Mouse (Mus musculus) C2C12 (cell line): ENCODE data around the gene Cog1. TPM values are rescaled to one million over a fixed set of nuclear protein-coding genes. Genes with fewer than 3 reads are reported as not detected.

ENCODE experiments used
- H3K27me3 ChIP-seq: one replicate; pipeline ENCODE4 v1.6.1; 2011; ENCODE audit not compliant: control insufficient read depth, insufficient read depth, insufficient read length
- H3K36me3 ChIP-seq: one replicate; pipeline ENCODE4 v1.6.1; 2011; ENCODE audit not compliant: control insufficient read depth, insufficient read depth
- H3K4me3 ChIP-seq: one replicate; pipeline ENCODE4 v1.5.1; 2011; ENCODE audit warnings: mild to moderate bottlenecking, control low read depth; ENCODE audit not compliant: poor library complexity, insufficient read depth, severe bottlenecking
- H3K79me2 ChIP-seq: one replicate; pipeline ENCODE4 v1.6.1; 2011; ENCODE audit not compliant: control insufficient read depth, insufficient read depth
- H3K79me3 ChIP-seq: one replicate; pipeline ENCODE4 v1.6.1; 2011; ENCODE audit warnings: low read depth, control low read depth
- H3ac ChIP-seq: one replicate; pipeline ENCODE3; 2011; ENCODE audit warnings: low read depth; ENCODE audit not compliant: control insufficient read depth, insufficient read length
- CEBPB ChIP-seq: IDR thresholded peaks from one replicate; pipeline ENCODE4 v1.6.1; 2011; ENCODE audit warnings: low read depth, mild to moderate bottlenecking, control low read depth, moderate library complexity
- CTCF ChIP-seq: IDR thresholded peaks from one replicate; pipeline ENCODE4 v1.5.1; 2011; ENCODE audit not compliant: control insufficient read depth, insufficient read depth, insufficient read length
- FOSL1 ChIP-seq: IDR thresholded peaks from one replicate; pipeline ENCODE4 v1.8.0; 2011; ENCODE audit warnings: mild to moderate bottlenecking, low read length; ENCODE audit not compliant: poor library complexity, insufficient read depth, severe bottlenecking
- MAX ChIP-seq: IDR thresholded peaks from one replicate; pipeline ENCODE4 v1.6.1; 2011; ENCODE audit warnings: mild to moderate bottlenecking, control low read depth
- MYOD1 ChIP-seq: IDR thresholded peaks from one replicate; pipeline ENCODE4 v1.6.1; 2011; ENCODE audit warnings: low read depth; ENCODE audit not compliant: control insufficient read depth, insufficient read length
- MYOG ChIP-seq: IDR thresholded peaks from one replicate; pipeline ENCODE4 v1.6.1; 2011; ENCODE audit not compliant: control insufficient read depth, insufficient read length; ENCODE audit errors: extremely low read depth
- USF1 ChIP-seq: IDR thresholded peaks from one replicate; pipeline ENCODE4 v1.6.1; 2011; ENCODE audit warnings: low read depth, mild to moderate bottlenecking, control low read depth, moderate library complexity
- polyA plus RNA-seq: library from polyadenylated mRNA; unstranded; fragments of >200 nt; fragmentation: generic; extraction: Trizol; gene quantifications from one replicate; pipeline ENCODE4 v1.2.1, GENCODE M21; 2012; ENCODE audit warnings: missing spikeins

The Cog1 gene
- polyA plus RNA-seq, 1 experiment, result 21.2 TPM

DNA sequence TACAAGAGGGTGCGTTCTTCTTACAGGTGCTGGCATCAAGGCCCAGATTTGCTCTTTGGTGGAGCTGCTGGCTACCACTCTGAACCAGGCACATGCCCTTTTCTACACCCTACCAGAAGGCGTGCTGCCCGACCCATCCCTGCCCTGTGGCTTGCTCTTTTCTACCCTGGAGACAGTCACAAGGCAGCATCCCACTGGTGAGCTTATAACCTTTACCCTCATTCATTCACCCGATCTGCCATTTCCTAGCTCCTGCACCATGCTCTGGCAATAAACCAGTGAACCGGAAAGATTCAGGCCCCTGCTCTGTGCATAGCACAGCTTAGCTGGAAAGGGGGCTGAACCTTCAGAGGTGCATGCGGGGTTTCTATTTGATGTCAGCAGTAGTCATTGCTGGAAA is 3.5 kb downstream of the Cog1 start:
- Histone ChIP-seq H3K36me3 (peaks cover 52% of the 10 kb centered on the region), H3K27me3 (no peaks in the 10 kb centered on the region)
- TF ChIP-seq MYOG (no peak), FOSL1 (no peak), MYOD1 (no peak), CTCF (no peak), MAX (no peak), USF1 (no peak), CEBPB (no peak)

DNA sequence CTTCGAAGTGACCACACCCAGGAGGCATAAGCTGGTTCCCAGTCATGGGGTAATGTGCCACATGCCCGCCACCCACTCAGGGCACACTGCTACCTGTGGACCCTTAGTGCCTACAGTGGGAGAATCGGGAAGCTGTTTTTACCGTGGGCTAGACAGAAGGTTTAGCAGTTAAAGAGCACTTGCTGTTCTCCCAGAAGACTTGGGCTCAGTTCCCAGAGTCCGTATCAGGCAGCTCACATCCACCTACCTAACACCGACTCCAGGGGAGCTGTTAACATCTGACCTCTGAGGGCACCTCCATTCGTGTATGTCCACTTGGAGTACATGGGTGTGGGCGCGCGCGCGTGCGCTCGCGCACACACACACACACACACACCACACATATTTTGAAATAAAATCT is 5.1 kb downstream of the Cog1 start:
- no peak overlapping the region for H3ac ChIP-seq
- peaks cover 61% of the 10 kb centered on the region for H3K36me3 ChIP-seq
- no peaks in the 10 kb centered on the region for H3K27me3 ChIP-seq
- H3K79me3 ChIP-seq, result peaks cover 2% of the 10 kb centered on the region
- peaks cover 9% of the 10 kb centered on the region for H3K79me2 ChIP-seq
- TF ChIP-seq FOSL1, result no peak
- TF ChIP-seq MYOG, result no peak
- TF ChIP-seq MAX, result no peak
- TF ChIP-seq USF1, result no peak
- TF ChIP-seq CTCF, result no peak
- no peak for TF ChIP-seq MYOD1
- H3K4me3 ChIP-seq, result no peak overlapping the region

More for the DNA sequence above, 3.5 kb downstream of the Cog1 start:
- Histone ChIP-seq H3ac (no peak overlapping the region), H3K79me2 (peaks cover 9% of the 10 kb centered on the region), H3K79me3 (peaks cover 2% of the 10 kb centered on the region), H3K4me3 (no peak overlapping the region)

DNA sequence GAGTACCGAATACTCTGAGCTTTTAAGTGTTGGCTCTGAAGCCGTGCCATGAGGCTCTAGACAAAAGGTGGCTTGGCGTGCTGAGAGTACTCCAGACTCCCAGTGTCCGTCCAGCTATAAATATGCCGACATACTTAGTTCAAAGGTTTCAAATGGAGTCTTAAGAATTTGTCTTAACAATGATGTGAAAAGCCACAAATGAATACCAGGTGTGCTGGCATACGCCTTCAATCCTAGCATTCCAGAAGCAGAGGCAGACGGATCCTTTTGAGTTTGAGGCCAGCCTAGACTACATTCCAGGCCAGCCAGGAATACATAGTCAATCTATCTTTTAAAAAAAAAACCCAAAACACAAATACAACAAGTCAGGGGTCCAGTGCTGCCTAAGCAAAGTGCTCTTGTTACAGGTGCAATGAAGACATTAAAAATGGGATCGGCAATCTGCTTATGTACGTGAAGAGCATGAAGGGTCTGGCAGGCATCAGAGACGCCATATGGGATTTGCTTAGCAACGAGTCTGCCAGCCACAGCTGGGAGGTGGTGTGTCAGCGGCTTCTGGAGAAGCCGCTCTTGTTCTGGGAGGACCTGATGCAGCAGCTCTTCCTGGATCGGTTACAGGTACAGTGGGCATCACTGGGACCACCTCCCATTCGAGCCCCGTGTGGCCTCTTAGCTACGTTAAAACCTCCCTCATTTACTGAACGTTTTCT is 5.7 kb downstream of the Cog1 start:
- TF ChIP-seq FOSL1, result no peak
- no peak for TF ChIP-seq MYOG
- no peak for TF ChIP-seq CTCF
- no peak for TF ChIP-seq MYOD1
- TF ChIP-seq USF1, result no peak
- no peak for TF ChIP-seq MAX
- TF ChIP-seq CEBPB, result no peak
- H3K36me3 ChIP-seq, result peaks cover 65% of the 10 kb centered on the region
- no peaks in the 10 kb centered on the region for H3K27me3 ChIP-seq
- H3K79me3 ChIP-seq, result peaks cover 2% of the 10 kb centered on the region
- H3ac ChIP-seq, result no peak overlapping the region
- H3K4me3 ChIP-seq, result no peak overlapping the region
- H3K79me2 ChIP-seq, result peaks cover 9% of the 10 kb centered on the region

DNA sequence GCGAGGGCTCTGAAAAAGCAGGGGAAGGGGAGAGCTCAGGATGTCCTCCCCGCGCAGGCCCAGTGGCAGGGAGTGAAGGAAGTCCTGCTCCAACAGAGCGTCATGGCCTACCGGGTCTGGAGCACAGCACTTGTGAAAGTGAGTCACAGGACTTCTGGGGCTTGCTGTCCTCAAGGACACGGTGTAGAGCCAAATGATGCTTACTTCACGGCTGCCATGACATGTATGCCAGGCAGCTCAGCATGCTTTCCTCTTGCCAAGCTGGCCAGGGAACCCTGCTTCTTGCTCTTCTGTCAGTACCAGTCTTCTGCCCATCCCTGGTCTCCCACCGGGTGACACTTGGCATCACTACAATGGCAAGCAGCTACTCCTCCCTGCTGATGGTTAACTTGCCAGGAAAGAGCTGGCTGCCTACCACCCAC is 7.6 kb downstream of the Cog1 start:
- Histone ChIP-seq H3K36me3 (peaks cover 69% of the 10 kb centered on the region), H3ac (no peak overlapping the region), H3K27me3 (no peaks in the 10 kb centered on the region), H3K79me3 (no peaks in the 10 kb centered on the region), H3K79me2 (no peaks in the 10 kb centered on the region), H3K4me3 (no peak overlapping the region)
- no peak for TF ChIP-seq FOSL1
- TF ChIP-seq MAX, result no peak
- no peak for TF ChIP-seq MYOD1

DNA sequence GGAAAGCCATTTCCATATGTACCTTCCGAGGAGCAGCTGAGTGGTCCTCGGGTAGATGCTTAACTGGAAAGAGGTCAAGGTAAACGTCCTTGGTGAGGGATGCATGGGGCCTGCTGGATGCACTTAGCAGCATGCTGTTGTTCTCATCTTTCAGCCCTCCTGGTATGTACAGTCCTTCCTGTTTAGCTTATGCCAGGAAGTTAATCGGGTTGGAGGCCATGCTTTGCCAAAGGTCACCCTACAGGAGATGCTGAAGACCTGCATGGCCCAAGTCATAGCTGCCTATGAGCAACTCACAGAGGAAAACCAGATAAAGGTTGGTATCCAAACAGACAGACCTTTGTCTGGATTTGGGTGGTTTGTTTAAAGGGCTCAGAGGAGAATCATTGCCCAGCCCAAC is 8.3 kb downstream of the Cog1 start:
- no peaks in the 10 kb centered on the region for H3K79me2 ChIP-seq
- H3K4me3 ChIP-seq, result no peak overlapping the region
- no peaks in the 10 kb centered on the region for H3K79me3 ChIP-seq
- TF ChIP-seq USF1 (no peak), CTCF (no peak), FOSL1 (no peak), MAX (no peak), MYOD1 (no peak), CEBPB (no peak), MYOG (no peak)
- peaks cover 71% of the 10 kb centered on the region for H3K36me3 ChIP-seq
- H3K27me3 ChIP-seq, result no peaks in the 10 kb centered on the region
- no peak overlapping the region for H3ac ChIP-seq

DNA sequence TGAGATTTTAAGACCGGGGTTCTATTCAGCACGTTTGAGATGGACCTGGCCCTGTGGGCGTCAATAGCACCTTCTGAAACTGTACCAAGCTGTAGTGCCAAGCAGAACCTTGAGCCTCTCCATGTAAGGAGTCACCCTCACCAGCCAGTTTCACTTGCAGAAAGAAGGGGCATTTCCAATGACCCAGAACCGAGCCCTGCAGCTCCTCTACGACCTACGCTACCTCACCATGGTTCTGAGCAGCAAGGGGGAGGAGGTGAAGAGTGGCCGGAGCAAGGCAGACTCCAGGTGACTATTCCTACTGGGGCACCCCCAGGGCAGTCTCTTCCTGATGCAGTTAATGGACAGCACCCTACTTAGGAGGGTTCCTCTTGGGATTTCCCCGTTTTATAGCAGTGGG is 9.3 kb downstream of the Cog1 start:
- Histone ChIP-seq H3K27me3 (no peaks in the 10 kb centered on the region), H3ac (no peak overlapping the region), H3K79me3 (no peaks in the 10 kb centered on the region), H3K4me3 (no peak overlapping the region), H3K36me3 (peaks cover 65% of the 10 kb centered on the region), H3K79me2 (no peaks in the 10 kb centered on the region)
- no peak for TF ChIP-seq FOSL1
- TF ChIP-seq MYOD1, result no peak
- no peak for TF ChIP-seq CTCF
- TF ChIP-seq MAX, result no peak
- no peak for TF ChIP-seq USF1
- no peak for TF ChIP-seq MYOG
- no peak for TF ChIP-seq CEBPB
